Mouse (Mus musculus) midbrain, embryonic 10.5 days (tissue): ENCODE results near the gene Syt16. TPM values are rescaled to one million over a fixed set of nuclear protein-coding genes. Genes with fewer than 3 reads are reported as not detected.
A peak's percentile ranks its signal among the peaks of the same experiment; 100 is the strongest.

Source experiments
- DNase-seq: peaks from one replicate; pipeline ENCODE4 v3.0.0-alpha.2; 2017; ENCODE audit warnings: low spot score
- H3K27ac ChIP-seq: fragments of 300-500 bp; sonication (generic); replicated peaks from 2 replicates; pipeline ENCODE4 v1.5.1; 2016; ENCODE audit warnings: mild to moderate bottlenecking
- H3K27me3 ChIP-seq: fragments of 300-500 bp; sonication (generic); 2 replicates; pipeline ENCODE4 v1.6.1; 2016; ENCODE audit warnings: low read depth, mild to moderate bottlenecking; ENCODE audit not compliant: poor library complexity, severe bottlenecking
- H3K36me3 ChIP-seq: fragments of 300-500 bp; sonication (generic); 2 replicates; pipeline ENCODE4 v1.6.1; 2016; ENCODE audit warnings: mild to moderate bottlenecking, moderate library complexity
- H3K4me1 ChIP-seq: fragments of 300-500 bp; sonication (generic); 2 replicates; pipeline ENCODE4 v1.6.1; 2016
- H3K4me3 ChIP-seq: fragments of 300-500 bp; sonication (generic); 2 replicates; pipeline ENCODE4 v1.5.1; 2016; ENCODE audit warnings: mild to moderate bottlenecking, moderate library complexity
- H3K9me3 ChIP-seq: fragments of 300-500 bp; sonication (generic); replicated peaks from 2 replicates; pipeline ENCODE4 v1.6.1; 2016; ENCODE audit warnings: mild to moderate bottlenecking
- WGBS: fragments of 180-500 bp; shearing (Covaris S2); methylation state at CpG from one replicate; pipeline ENCODE4 v1.1.7; 2016; 5-methylcytosine and 5-hydroxymethylcytosine counted together
- polyA plus RNA-seq: library from polyadenylated mRNA; unstranded; fragments of >200 nt; fragmentation: Nextera tagmentation; extraction: Ambion mirVana; gene quantifications from 2 replicates; pipeline ENCODE4 v1.2.1, GENCODE M21; 2016

Syt16 gene
- polyA plus RNA-seq, 1 experiment from 2014 or later: 1.8 TPM

GRCm38 (mm10) chr12:74023260-74023659 lies 25.8 kb downstream of the Syt16 start:
- peaks cover 4% of the 10 kb centered on the region; the same call in 1 of the 2 replicates for H3K4me1 ChIP-seq
- H3K27ac ChIP-seq: no peak overlapping the region
- H3K36me3 ChIP-seq: no peaks in the 10 kb centered on the region
- H3K27me3 ChIP-seq: no peaks in the 10 kb centered on the region
- DNase-seq: no peak
- no peaks in the 10 kb centered on the region for H3K9me3 ChIP-seq
- 69% methylated on average over 5 of the region's 5 CpGs for WGBS
- no peak overlapping the region for H3K4me3 ChIP-seq

DNA sequence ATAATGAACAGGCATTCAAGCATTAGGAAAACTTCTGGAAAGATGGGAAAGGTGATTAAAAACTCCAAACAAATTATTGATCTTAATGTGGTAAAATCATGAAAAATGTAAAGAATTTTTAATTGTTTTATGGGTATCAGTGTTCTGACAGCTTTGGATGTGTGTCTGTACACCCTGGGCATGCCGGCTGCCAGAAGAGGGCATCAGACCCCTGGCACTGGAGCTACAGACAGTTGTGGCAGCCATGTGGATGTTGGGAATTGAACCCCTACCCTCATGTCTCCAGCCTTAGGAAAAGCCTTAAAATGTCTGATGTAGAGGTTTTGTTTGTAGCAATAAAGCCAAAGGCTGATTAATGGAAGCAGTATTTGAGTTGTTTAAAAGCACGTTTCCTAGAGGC lies 27.5 kb downstream of the Syt16 start:
- Histone ChIP-seq H3K4me3 (no peak overlapping the region), H3K36me3 (no peaks in the 10 kb centered on the region), H3K27me3 (no peaks in the 10 kb centered on the region), H3K4me1 (peaks cover 4% of the 10 kb centered on the region; the same call in 1 of the 2 replicates), H3K9me3 (no peaks in the 10 kb centered on the region), H3K27ac (no peak overlapping the region)
- no peak for DNase-seq
- 93% methylated on average over 2 of the region's 2 CpGs for WGBS

GRCm38 (mm10) chr12:74043225-74043624 lies 45.8 kb downstream of the Syt16 start:
- no peaks in the 10 kb centered on the region for H3K9me3 ChIP-seq
- WGBS: 89% methylated on average over 5 of the region's 5 CpGs
- H3K36me3 ChIP-seq: no peaks in the 10 kb centered on the region
- H3K27ac ChIP-seq: no peak overlapping the region
- no peak overlapping the region for H3K4me3 ChIP-seq
- DNase-seq: no peak
- H3K4me1 ChIP-seq: peaks cover 4% of the 10 kb centered on the region; the same call in 1 of the 2 replicates
- H3K27me3 ChIP-seq: no peaks in the 10 kb centered on the region

- Histone ChIP-seq H3K9me3 (no peaks in the 10 kb centered on the region), H3K27ac (no peak overlapping the region), H3K4me3 (no peak overlapping the region), H3K27me3 (no peaks in the 10 kb centered on the region), H3K36me3 (no peaks in the 10 kb centered on the region), H3K4me1 (peaks cover 4% of the 10 kb centered on the region; the same call in 1 of the 2 replicates)
- no peak for DNase-seq
- 74% methylated on average over 6 of the region's 6 CpGs for WGBS
These were observed 46.3 kb downstream of the Syt16 start for GRCm38 (mm10) chr12:74043755-74044154.

GRCm38 (mm10) chr12:74044241-74044640 lies 46.8 kb downstream of the Syt16 start:
- H3K36me3 ChIP-seq: no peaks in the 10 kb centered on the region
- 82% methylated on average over 4 of the region's 4 CpGs for WGBS
- H3K4me3 ChIP-seq: no peak overlapping the region
- H3K4me1 ChIP-seq: peaks cover 4% of the 10 kb centered on the region; the same call in 1 of the 2 replicates
- no peak for DNase-seq
- H3K9me3 ChIP-seq: no peaks in the 10 kb centered on the region
- no peaks in the 10 kb centered on the region for H3K27me3 ChIP-seq
- no peak overlapping the region for H3K27ac ChIP-seq

GRCm38 (mm10) chr12:74055336-74055931 lies 58.0 kb downstream of the Syt16 start:
- DNase-seq: peak; percentile 53
- no peak overlapping the region for H3K27ac ChIP-seq
- H3K27me3 ChIP-seq: no peaks in the 10 kb centered on the region; the same call in 1 of the 2 replicates
- no peaks in the 10 kb centered on the region for H3K9me3 ChIP-seq
- H3K4me3 ChIP-seq: no peak overlapping the region
- no peaks in the 10 kb centered on the region for H3K4me1 ChIP-seq
- WGBS: 59% methylated on average over 12 of the region's 12 CpGs
- no peaks in the 10 kb centered on the region for H3K36me3 ChIP-seq

- H3K36me3 ChIP-seq: no peaks in the 10 kb centered on the region
- no peak for DNase-seq
These were observed 58.7 kb downstream of the Syt16 start for GRCm38 (mm10) chr12:74056162-74056561.

DNA sequence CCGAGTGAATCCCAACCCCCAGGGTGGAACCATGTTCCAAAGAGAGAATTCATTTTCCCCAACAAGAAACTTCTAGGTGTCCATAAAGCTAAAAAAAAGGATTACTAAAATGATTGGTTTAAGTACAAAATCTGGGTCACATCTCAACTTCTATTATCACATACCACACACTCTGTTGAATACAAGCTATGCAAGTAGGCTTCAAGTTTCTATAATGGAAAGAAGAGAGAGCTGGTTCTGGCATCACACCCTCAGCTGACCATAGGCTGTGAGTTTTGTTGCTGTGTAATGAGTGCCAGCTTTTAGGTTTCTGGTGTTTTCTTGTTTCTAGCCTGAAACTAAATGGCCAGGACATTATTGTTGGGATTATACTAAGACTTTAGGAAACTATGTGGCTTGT lies 65.1 kb downstream of the Syt16 start:
- no peak for DNase-seq
- no peaks in the 10 kb centered on the region for H3K9me3 ChIP-seq
- H3K27ac ChIP-seq: no peak overlapping the region
- 94% methylated on average over 1 of the region's 1 CpGs for WGBS
- no peaks in the 10 kb centered on the region for H3K36me3 ChIP-seq
- no peak overlapping the region for H3K4me3 ChIP-seq
- H3K4me1 ChIP-seq: no peaks in the 10 kb centered on the region
- no peaks in the 10 kb centered on the region for H3K27me3 ChIP-seq

More at GRCm38 (mm10) chr12:74056162-74056561, 58.7 kb downstream of the Syt16 start:
- H3K9me3 ChIP-seq: no peaks in the 10 kb centered on the region
- H3K27ac ChIP-seq: no peak overlapping the region
- WGBS: 74% methylated on average over 2 of the region's 2 CpGs
- H3K4me1 ChIP-seq: no peaks in the 10 kb centered on the region
- no peaks in the 10 kb centered on the region; the same call in 1 of the 2 replicates for H3K27me3 ChIP-seq
- no peak overlapping the region for H3K4me3 ChIP-seq

- H3K27ac ChIP-seq: no peak overlapping the region
- no peaks in the 10 kb centered on the region for H3K27me3 ChIP-seq
- WGBS: 98% methylated on average over 1 of the region's 1 CpGs
- H3K9me3 ChIP-seq: no peaks in the 10 kb centered on the region
- no peaks in the 10 kb centered on the region for H3K36me3 ChIP-seq
- H3K4me3 ChIP-seq: no peak overlapping the region
- DNase-seq: no peak
- no peaks in the 10 kb centered on the region for H3K4me1 ChIP-seq
These were observed 71.5 kb downstream of the Syt16 start for GRCm38 (mm10) chr12:74068912-74069311.

DNA sequence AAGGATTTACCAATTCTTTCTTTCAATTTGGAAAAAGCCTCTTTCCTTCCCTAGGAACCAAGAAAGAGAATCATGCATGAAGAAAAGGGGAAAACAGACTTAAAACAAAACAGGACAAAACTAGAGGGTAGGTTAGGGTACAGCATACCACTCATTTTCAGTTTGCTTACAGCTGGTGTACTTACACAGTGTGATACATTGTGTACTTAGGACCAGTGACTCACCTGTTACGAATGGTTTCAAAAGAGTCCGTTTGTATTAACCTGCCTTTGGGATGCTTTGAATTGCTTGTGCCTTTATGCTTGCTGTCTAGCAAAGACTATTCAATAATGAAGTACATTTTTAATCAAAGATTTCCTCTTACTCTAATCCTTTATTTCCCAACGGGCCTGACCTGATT lies 78.1 kb downstream of the Syt16 start:
- Histone ChIP-seq H3K36me3 (no peaks in the 10 kb centered on the region), H3K9me3 (no peaks in the 10 kb centered on the region), H3K4me3 (no peak overlapping the region), H3K4me1 (no peaks in the 10 kb centered on the region; the same call in 1 of the 2 replicates), H3K27me3 (no peaks in the 10 kb centered on the region), H3K27ac (no peak overlapping the region)
- WGBS: 94% methylated on average over 3 of the region's 3 CpGs
- no peak for DNase-seq

- Histone ChIP-seq H3K27ac (no peak overlapping the region), H3K27me3 (no peaks in the 10 kb centered on the region), H3K4me1 (no peaks in the 10 kb centered on the region; the same call in 1 of the 2 replicates), H3K9me3 (no peaks in the 10 kb centered on the region), H3K4me3 (no peak overlapping the region), H3K36me3 (no peaks in the 10 kb centered on the region)
- WGBS: 84% methylated on average over 4 of the region's 4 CpGs
- no peak for DNase-seq
These were observed 78.6 kb downstream of the Syt16 start for GRCm38 (mm10) chr12:74076091-74076490.

- Histone ChIP-seq H3K27ac (no peak overlapping the region), H3K4me1 (no peaks in the 10 kb centered on the region), H3K27me3 (no peaks in the 10 kb centered on the region), H3K9me3 (no peaks in the 10 kb centered on the region), H3K36me3 (no peaks in the 10 kb centered on the region), H3K4me3 (no peak overlapping the region)
- DNase-seq: no peak
- WGBS: 85% methylated on average over 3 of the region's 3 CpGs
These were observed 83.7 kb downstream of the Syt16 start for GRCm38 (mm10) chr12:74081122-74081521.

DNA sequence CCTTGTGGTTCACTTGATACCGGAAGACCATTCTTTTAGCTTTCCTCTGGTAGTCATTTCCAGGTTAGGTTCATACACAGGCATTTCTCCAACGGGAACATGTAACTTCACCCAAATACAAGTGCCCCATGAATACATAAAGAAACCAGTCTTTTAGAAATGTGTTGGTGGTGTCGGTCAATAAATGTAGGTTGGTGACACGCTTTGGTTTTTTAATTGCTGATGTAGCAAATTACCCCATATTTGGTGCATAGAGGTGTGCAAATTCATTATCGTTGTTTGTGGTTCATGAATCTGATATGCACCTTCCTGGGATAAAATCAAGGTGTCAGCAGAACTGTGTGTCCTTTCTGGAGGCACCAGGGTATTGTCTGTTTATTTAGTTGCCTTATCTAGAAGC lies 86.9 kb downstream of the Syt16 start:
- Histone ChIP-seq H3K4me3 (no peak overlapping the region), H3K9me3 (no peaks in the 10 kb centered on the region), H3K4me1 (0 out of 2 replicates have a peak, but pooled peaks cover 12% of the 10 kb centered on the region), H3K27me3 (no peaks in the 10 kb centered on the region), H3K36me3 (no peaks in the 10 kb centered on the region), H3K27ac (no peak overlapping the region)
- WGBS: 91% methylated on average over 5 of the region's 5 CpGs
- no peak for DNase-seq
